Mouse (Mus musculus) mature B cell (primary cell): ENCODE data around the gene Pklr.
"Not testable (repeated sequence)": the region's sequence is repeated elsewhere in the genome, so short reads cannot be mapped to it uniquely, and the experiment has no call there.

Experiments
- in situ Hi-C: fragments of 300-500 bp; cut with MboI; formaldehyde crosslinking; loops from 2 replicates; pipeline ENCODE4 v1.14.3; 2019

The Pklr gene

GRCm38 (mm10) chr3:89124241-89124640 lies 11.7 kb upstream of the Pklr start:
- in situ Hi-C loops, result no loop called here

GRCm38 (mm10) chr3:89125981-89126380 lies 10.0 kb upstream of the Pklr start:
- in situ Hi-C loops, result no loop called here

- in situ Hi-C loops, result no loop called here
Observed at GRCm38 (mm10) chr3:89129908-89130307, 6.0 kb upstream of the Pklr start.

- in situ Hi-C loops, result no loop called here
Observed at GRCm38 (mm10) chr3:89131816-89132215, 4.1 kb upstream of the Pklr start.

GRCm38 (mm10) chr3:89132285-89133062 lies 3.5 kb upstream of the Pklr start:
- in situ Hi-C loops, result no loop called here

GRCm38 (mm10) chr3:89133063-89133450 lies 2.9 kb upstream of the Pklr start:
- in situ Hi-C loops, result no loop called here

GRCm38 (mm10) chr3:89133752-89134151 lies 2.2 kb upstream of the Pklr start:
- in situ Hi-C loops, result no loop called here

GRCm38 (mm10) chr3:89136365-89136764 lies 423 bp downstream of the Pklr start:
- in situ Hi-C loops, result no loop called here

- in situ Hi-C loops, result no loop called here
Observed at GRCm38 (mm10) chr3:89144821-89145220, 8.9 kb downstream of the Pklr start.

- in situ Hi-C loops, result no loop called here
Observed at GRCm38 (mm10) chr3:89145566-89145965, 9.6 kb downstream of the Pklr start.

- in situ Hi-C loops, result no loop called here
Observed at GRCm38 (mm10) chr3:89147101-89147978, 11.4 kb downstream of the Pklr start.

GRCm38 (mm10) chr3:89147979-89148311 lies 12.0 kb downstream of the Pklr start:
- in situ Hi-C loops, result no loop called here

- in situ Hi-C loops, result no loop called here
Observed at GRCm38 (mm10) chr3:89148567-89148966, 12.6 kb downstream of the Pklr start.

- in situ Hi-C loops, result no loop called here
Observed at GRCm38 (mm10) chr3:89152084-89152835, 16.3 kb downstream of the Pklr start.

GRCm38 (mm10) chr3:89156951-89157350 lies 21.0 kb downstream of the Pklr start:
- in situ Hi-C loops, result no loop called here

GRCm38 (mm10) chr3:89158651-89159050 lies 22.7 kb downstream of the Pklr start:
- in situ Hi-C loops, result no loop called here

- in situ Hi-C loops, result no loop called here
Observed at GRCm38 (mm10) chr3:89159211-89159610, 23.3 kb downstream of the Pklr start.

- in situ Hi-C loops, result no loop called here
Observed at GRCm38 (mm10) chr3:89159616-89160344, 23.8 kb downstream of the Pklr start, which contains the start of gene Hcn3. Hcn3 (minus strand) TSS chr3:89160196.

GRCm38 (mm10) chr3:89161207-89161606 lies 25.3 kb downstream of the Pklr start:
- in situ Hi-C loops, result not testable (repeated sequence)

GRCm38 (mm10) chr3:89161786-89162185 lies 25.8 kb downstream of the Pklr start:
- in situ Hi-C loops, result no loop called here

GRCm38 (mm10) chr3:89163123-89163522 lies 27.2 kb downstream of the Pklr start:
- in situ Hi-C loops, result no loop called here
